Mouse (Mus musculus) liver, embryonic 18 days (tissue): ENCODE measurements around the gene Gm4756. TPM values are rescaled to one million over a fixed set of nuclear protein-coding genes. Genes with fewer than 3 reads are reported as not detected.

Experiments used
- polyA plus RNA-seq: library from polyadenylated mRNA; depleted of rRNA; stranded (reverse); fragments of >200 nt; gene quantifications from 2 replicates; pipeline ENCODE4 v1.2.3, GENCODE M21; 2012; rRNA removed

Gm4756 gene
- polyA plus RNA-seq = 0.13 and 0.14 TPM in 2 replicates

GRCm38 (mm10) chr12:72649611-72650330 is at the start of gene Gm4756:
Gene Gm4756, minus strand, starts transcription at chr12:72649661.

GRCm38 (mm10) chr12:72664735-72665337 is 15.4 kb upstream of the Gm4756 start, which contains the start of gene Dhrs7:
Gene Dhrs7, minus strand, starts transcription at chr12:72664909.

GRCm38 (mm10) chr12:72536021-72536597 is 113.4 kb downstream of the Gm4756 start, which contains the start of gene Pcnx4:
Gene Pcnx4, plus strand, starts transcription at chr12:72536383.

Other genes with a start within 250 kb of the Gm4756 start
- gene Rtn1, start 240.6 kb downstream of the Gm4756 start, polyA plus RNA-seq = 0.48 and 0.60 TPM in 2 replicates
- gene Lrrc9, start 207.8 kb downstream of the Gm4756 start, polyA plus RNA-seq = 0.06 and 0.07 TPM in 2 replicates
- gene Pcnx4, start 113.3 kb downstream of the Gm4756 start, polyA plus RNA-seq = 2.0 TPM in 2 replicates
- 61.7 and 64.7 TPM in 2 replicates for gene Dhrs7, start 15.2 kb upstream of the Gm4756 start, polyA plus RNA-seq
- gene Ppm1a, start 107.8 kb upstream of the Gm4756 start, polyA plus RNA-seq = 47.3 and 47.7 TPM in 2 replicates